Mouse (Mus musculus) ES-Bruce4 (cell line): ENCODE measurements around the gene Tmprss15.

Experiments
- CTCF ChIP-seq: IDR thresholded peaks from one replicate; pipeline ENCODE4 v1.8.1; 2011; ENCODE audit warnings: low read depth, low read length
- POLR2A ChIP-seq: IDR thresholded peaks from one replicate; pipeline ENCODE4 v1.8.1; 2011; ENCODE audit warnings: low read length; ENCODE audit not compliant: insufficient read depth

GRCm38 (mm10) chr16:79001679-79002078 is 89.2 kb downstream of the Tmprss15 start:
- TF ChIP-seq CTCF (no peak), POLR2A (no peak)
